ENCODE assay signal across 8 mouse cellular contexts in the genomic region with DNA sequence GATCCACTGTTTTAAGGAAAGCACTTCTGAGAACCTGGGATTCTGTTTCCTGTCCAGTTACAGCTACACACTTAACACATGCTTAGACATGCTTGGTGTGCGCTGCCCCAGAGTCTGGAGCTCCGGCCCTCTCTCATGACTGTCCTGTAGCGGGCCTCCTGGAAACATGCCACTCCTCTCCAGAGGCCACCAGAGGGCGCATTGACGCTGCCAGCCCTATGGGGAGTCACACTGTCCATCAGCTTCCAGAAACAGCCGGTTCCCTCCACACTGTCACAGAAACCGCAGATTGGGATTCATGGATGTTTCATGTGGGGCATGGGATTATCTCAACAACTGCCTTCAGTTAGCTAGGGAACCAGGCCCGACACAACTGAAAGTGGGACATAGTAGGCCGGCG. TPM values are rescaled to one million over a fixed set of nuclear protein-coding genes. Genes with fewer than 3 reads are reported as not detected.
DNase-seq lines count a peak whose midpoint lies in the region; ATAC-seq and TF ChIP-seq lines count a peak whose summit lies in the region.

No protein-coding gene starts in this region.

- TF ChIP-seq CTCF in heart, adult 2 months (IDR thresholded peaks at IDR 0.05) = peak; percentile 92

- no peak overlapping the region for H3ac ChIP-seq in myocyte (ENCODE audit: control insufficient read depth, insufficient read length)

- no peak overlapping the region for H3K9ac ChIP-seq in heart, adult 2 months (ENCODE audit: low read depth, low read length)
- no peak overlapping the region for H3K9ac ChIP-seq in kidney, embryonic 14.5 days (ENCODE audit: low read depth, low read length)
- no peak overlapping the region for H3K9ac ChIP-seq in limb, embryonic 13.5 days

- peak overlapping the region; percentile 41; the same call in 1 of the 2 replicates for H3K27ac ChIP-seq in embryonic facial prominence, embryonic 10.5 days (replicated peaks)
- no peak overlapping the region for H3K27ac ChIP-seq in heart, adult 2 months
- H3K27ac ChIP-seq in kidney, embryonic 14.5 days (ENCODE audit: low read depth, low read length) = no peak overlapping the region
- H3K27ac ChIP-seq in limb, embryonic 13.5 days = no peak overlapping the region

- H3K4me1 ChIP-seq in embryonic facial prominence, embryonic 10.5 days = peaks cover 56% of the 10 kb centered on the region
- peaks cover 9% of the 10 kb centered on the region for H3K4me1 ChIP-seq in heart, adult 2 months (ENCODE audit: control insufficient read depth, insufficient read depth, low read length)
- peaks cover 5% of the 10 kb centered on the region; the same call in 1 of the 2 replicates for H3K4me1 ChIP-seq in kidney, embryonic 14.5 days (ENCODE audit: control insufficient read depth, insufficient read depth, low read length)
- H3K4me1 ChIP-seq in limb, embryonic 13.5 days = 0 out of 2 replicates have a peak, but pooled peaks cover 3% of the 10 kb centered on the region

- peaks cover 43% of the 10 kb centered on the region for H3K36me3 ChIP-seq in embryonic facial prominence, embryonic 10.5 days (replicated peaks)
- no peaks in the 10 kb centered on the region for H3K36me3 ChIP-seq in heart, adult 2 months (ENCODE audit: control insufficient read depth, insufficient read depth, low read length)
- peaks cover 47% of the 10 kb centered on the region for H3K36me3 ChIP-seq in kidney, embryonic 14.5 days (ENCODE audit: control insufficient read depth, insufficient read depth, low read length)
- H3K36me3 ChIP-seq in limb, embryonic 13.5 days = peaks cover 89% of the 10 kb centered on the region
- no peaks in the 10 kb centered on the region for H3K36me3 ChIP-seq in myocyte (ENCODE audit: control insufficient read depth, insufficient read depth)

- H3K27me3 ChIP-seq in embryonic facial prominence, embryonic 10.5 days (replicated peaks; ENCODE audit: low read depth, poor library complexity, severe bottlenecking) = peaks cover 12% of the 10 kb centered on the region; the same call in 1 of the 2 replicates
- H3K27me3 ChIP-seq in heart, adult 2 months (ENCODE audit: control insufficient read depth, insufficient read depth, low read length) = no peaks in the 10 kb centered on the region
- H3K27me3 ChIP-seq in kidney, embryonic 14.5 days (ENCODE audit: control insufficient read depth, insufficient read depth, low read length) = no peaks in the 10 kb centered on the region
- H3K27me3 ChIP-seq in limb, embryonic 13.5 days = no peaks in the 10 kb centered on the region
- no peaks in the 10 kb centered on the region for H3K27me3 ChIP-seq in myocyte (ENCODE audit: control insufficient read depth, insufficient read depth, insufficient read length)

- no peak for TF ChIP-seq EP300 in heart, adult 2 months (IDR thresholded peaks at IDR 0.05; ENCODE audit: insufficient read depth, low read depth, low read length)

- TF ChIP-seq POLR2A in heart, adult 2 months (IDR thresholded peaks at IDR 0.05; ENCODE audit: insufficient read depth, low read depth, low read length) = no peak
- no peak for TF ChIP-seq POLR2A in myocyte (IDR thresholded peaks at IDR 0.05; ENCODE audit: insufficient read length, low read depth)

- H3K79me2 ChIP-seq in heart, adult 2 months (replicated peaks; ENCODE audit: control insufficient read depth, insufficient read depth, low read length) = no peaks in the 10 kb centered on the region
- no peaks in the 10 kb centered on the region for H3K79me2 ChIP-seq in myocyte (ENCODE audit: control insufficient read depth, insufficient read depth)

- intact Hi-C loops in heart, adult 2 months (cut with DNase I) = loop anchor here (1.0 to 5.0 kb wide), 2 partner anchors 68 to 879 kb away; no protein-coding TSS in a partner anchor

- 34% methylated on average over 10 of the region's 10 CpGs for WGBS in embryonic facial prominence, embryonic 10.5 days
- 28% methylated on average over 10 of the region's 10 CpGs for WGBS in heart, adult 2 months
- 27% methylated on average over 10 of the region's 10 CpGs for WGBS in kidney, embryonic 14.5 days
- WGBS in limb, embryonic 13.5 days = 28% methylated on average over 10 of the region's 10 CpGs

- no peak overlapping the region for H3K4me3 ChIP-seq in embryonic facial prominence, embryonic 10.5 days
- H3K4me3 ChIP-seq in heart, adult 2 months = no peak overlapping the region
- no peak overlapping the region for H3K4me3 ChIP-seq in kidney, embryonic 14.5 days (ENCODE audit: low read length)
- H3K4me3 ChIP-seq in limb, embryonic 13.5 days = no peak overlapping the region
- no peak overlapping the region for H3K4me3 ChIP-seq in myocyte

- H3K4me2 ChIP-seq in kidney, embryonic 14.5 days (replicated peaks; ENCODE audit: low read depth, low read length) = no peak overlapping the region
- no peak overlapping the region for H3K4me2 ChIP-seq in limb, embryonic 13.5 days (replicated peaks)
- H3K4me2 ChIP-seq in myocyte (ENCODE audit: low read depth) = no peak overlapping the region

- no peaks in the 10 kb centered on the region for H3K9me3 ChIP-seq in embryonic facial prominence, embryonic 10.5 days
- H3K9me3 ChIP-seq in kidney, embryonic 14.5 days (ENCODE audit: control insufficient read depth, low read length) = no peaks in the 10 kb centered on the region
- no peaks in the 10 kb centered on the region for H3K9me3 ChIP-seq in limb, embryonic 13.5 days

- ATAC-seq in monocyte, adult 5-6 weeks (replicated peaks; ENCODE audit: insufficient number of reproducible peaks, low FRiP score, low TSS enrichment, poor library complexity, severe bottlenecking) = no peak
- peak; percentile 57 for ATAC-seq in kidney, embryonic 14.5 days (ENCODE audit: low FRiP score, low TSS enrichment)
- peak; percentile 49; the same call in 1 of the 2 replicates for ATAC-seq in limb, embryonic 13.5 days (ENCODE audit: low FRiP score, low read depth)

- peak; percentile 14 to 25 for DNase-seq in monocyte, adult 2 months (ENCODE audit: low read depth in 1 of 2, low spot score in 2 of 2)
- peak; percentile 89 for DNase-seq in embryonic facial prominence, embryonic 10.5 days (ENCODE audit: low spot score)
- peak; percentile 83 to 88 for DNase-seq in heart, adult 2 months
- DNase-seq in spleen, postnatal 4 days (ENCODE audit: low spot score in 2 of 2) = peak; percentile 66 to 88

TF ChIP-seq in myocyte, 11 proteins besides CTCF, POLR2A, EP300 and RAD21:
- TF ChIP-seq SRF (IDR thresholded peaks at IDR 0.05; ENCODE audit: control insufficient read depth, insufficient read length, low read depth) (no peak), MYOD1 (IDR thresholded peaks at IDR 0.05; ENCODE audit: control insufficient read depth in 1 of 3, insufficient read length in 2 of 3, low read depth in 2 of 3) (peak; percentile 51 to 65 (median 52)), MYOG (IDR thresholded peaks at IDR 0.05; ENCODE audit: control insufficient read depth in 1 of 3, insufficient read depth in 1 of 3, insufficient read length in 2 of 3, low read depth in 2 of 3) (peak in 1 of 3 experiments; percentile 53), E2F4 (IDR thresholded peaks at IDR 0.05; ENCODE audit: insufficient read depth) (no peak), TCF12 (IDR thresholded peaks at IDR 0.05; ENCODE audit: insufficient read depth, poor library complexity, severe bottlenecking) (no peak), MAX (IDR thresholded peaks at IDR 0.05; ENCODE audit: low read depth) (no peak), TCF3 (IDR thresholded peaks at IDR 0.05; ENCODE audit: insufficient read length, low read depth) (no peak)

RNA-seq across cellular contexts. Expression of a gene that starts 57.0 kb away (rescaled TPM):
- total RNA-seq in monocyte, adult 5-6 weeks (2017) = 12.8 to 26.2 TPM (median 18.9 TPM) in 3 replicates
- polyA plus RNA-seq in embryonic facial prominence, embryonic 10.5 days (2016; fragmentation: Nextera tagmentation; extraction: Ambion mirVana) = 127 and 133 TPM in 2 replicates
- total RNA-seq in heart, adult 2 months (2021) = 10 to 100 TPM; 39.4 to 41.9 TPM
- 32.4 and 41.1 TPM in 2 replicates for polyA plus RNA-seq in heart, adult 2 months (2012; rRNA removed)
- polyA plus RNA-seq in kidney, embryonic 14.5 days (2014; fragmentation: Nextera tagmentation; extraction: Ambion mirVana) = 70.4 and 120 TPM in 2 replicates
- polyA plus RNA-seq in limb, embryonic 13.5 days (2015; fragmentation: Nextera tagmentation; extraction: Ambion mirVana) = 114 and 116 TPM in 2 replicates
- polyA plus RNA-seq in myocyte (2012; fragmentation: generic; extraction: Trizol) = 52.2 TPM

Comparison
In these comparisons a context has a peak if more than half of its experiments do, and no peak if none do; other contexts are left out.
1. DNase-seq: peak in every context shown above with its lines; median percentile 89 in embryonic facial prominence, embryonic 10.5 days; 86 in heart, adult 2 months; 77 in spleen, postnatal 4 days; 20 in monocyte, adult 2 months.